Mouse (Mus musculus) G1E (cell line): ENCODE data around the gene Eml1. TPM values are rescaled to one million over a fixed set of nuclear protein-coding genes. Genes with fewer than 3 reads are reported as not detected.

Experiments
- ATAC-seq: 2 replicates; pipeline ENCODE4 v1.8.0; 2016; ENCODE audit warnings: mild to moderate bottlenecking; ENCODE audit not compliant: insufficient number of reproducible peaks, poor library complexity, low FRiP score, severe bottlenecking; ENCODE audit errors: extremely low read depth
- DNase-seq: peaks from one replicate; pipeline ENCODE4 v3.0.0; 2012; ENCODE audit warnings: low spot score
- H3K27me3 ChIP-seq: 2 replicates; pipeline ENCODE4 v1.6.1; 2012; ENCODE audit warnings: mild to moderate bottlenecking, low read length, inconsistent platforms; ENCODE audit not compliant: insufficient read depth
- H3K36me3 ChIP-seq: replicated peaks from 2 replicates; pipeline ENCODE3; 2012; ENCODE audit warnings: mild to moderate bottlenecking, inconsistent platforms
- H3K4me1 ChIP-seq: 2 replicates; pipeline ENCODE4 v1.6.1; 2012; ENCODE audit warnings: low read depth, low read length, inconsistent platforms, mixed read lengths; ENCODE audit not compliant: insufficient read depth
- H3K4me3 ChIP-seq: 2 replicates; pipeline ENCODE4 v1.5.1; 2012; ENCODE audit warnings: low read depth, mild to moderate bottlenecking, inconsistent platforms, low read length, moderate library complexity, mixed read lengths
- H3K9me3 ChIP-seq: replicated peaks from 2 replicates; pipeline ENCODE4 v1.6.1; 2012; ENCODE audit warnings: inconsistent platforms
- CTCF ChIP-seq: IDR thresholded peaks from 2 replicates; pipeline ENCODE4 v1.5.1; 2012; ENCODE audit warnings: low read depth, low read length, inconsistent platforms, mixed read lengths
- GATA1 ChIP-seq: IDR thresholded peaks from 2 replicates; pipeline ENCODE4 v1.6.1; 2012; ENCODE audit warnings: borderline replicate concordance, low read length, inconsistent platforms, mixed read lengths
- GATA2 ChIP-seq: IDR thresholded peaks from 2 replicates; pipeline ENCODE4 v1.6.1; 2012; ENCODE audit warnings: low read depth, low read length, inconsistent platforms, borderline replicate concordance
- POLR2AphosphoS5 ChIP-seq: IDR thresholded peaks from 2 replicates; pipeline ENCODE4 v1.6.1; 2012; ENCODE audit warnings: low read depth, low read length, inconsistent platforms; ENCODE audit not compliant: insufficient replicate concordance
- TAL1 ChIP-seq: conservative IDR thresholded peaks from 2 replicates; pipeline ENCODE4 v1.6.1; 2012; ENCODE audit warnings: low read depth, low read length, inconsistent platforms, mixed read lengths
- polyA plus RNA-seq: library from polyadenylated mRNA; stranded (reverse); fragments of >175 nt; gene quantifications from 2 replicates; pipeline ENCODE4 v1.2.3, GENCODE M21; 2012
- total RNA-seq, 2 experiments: library from RNA; stranded (forward) in 1 of 2; stranded (reverse) in 1 of 2; fragments of 200-1000 nt in 1 of 2; fragments of >200 nt in 1 of 2; fragmentation: Nextera tagmentation in 1 of 2; gene quantifications; 2 replicates each; pipeline ENCODE4 v1.2.3; 2014 to 2017

Gene Eml1
- total and polyA plus RNA-seq, 3 experiments, result 0.05 TPM; not detected in 2

GRCm38 (mm10) chr12:108409100-108409499, 38.3 kb downstream of the Eml1 start:
- no peak for TF ChIP-seq GATA2
- no peak for TF ChIP-seq GATA1
- TF ChIP-seq CTCF, result no peak
- TF ChIP-seq POLR2AphosphoS5, result no peak
- TF ChIP-seq TAL1, result no peak
- ATAC-seq, result no peak
- H3K9me3 ChIP-seq, result peaks cover 89% of the 10 kb centered on the region

GRCm38 (mm10) chr12:108410416-108411208, 39.9 kb downstream of the Eml1 start:
- no peaks in the 10 kb centered on the region for H3K36me3 ChIP-seq
- DNase-seq (no peak), ATAC-seq (no peak)
- H3K27me3 ChIP-seq, result no peaks in the 10 kb centered on the region
- TF ChIP-seq CTCF (no peak), GATA1 (no peak), GATA2 (no peak), TAL1 (no peak), POLR2AphosphoS5 (no peak)
- H3K9me3 ChIP-seq, result peaks cover 88% of the 10 kb centered on the region
- peak overlapping the region; percentile 20; the same call in 1 of the 2 replicates for H3K4me3 ChIP-seq
- no peaks in the 10 kb centered on the region for H3K4me1 ChIP-seq

More at GRCm38 (mm10) chr12:108409100-108409499, 38.3 kb downstream of the Eml1 start:
- Histone ChIP-seq H3K27me3 (no peaks in the 10 kb centered on the region), H3K4me1 (no peaks in the 10 kb centered on the region), H3K36me3 (no peaks in the 10 kb centered on the region), H3K4me3 (no peak overlapping the region)
- DNase-seq, result no peak

GRCm38 (mm10) chr12:108414932-108415331, 44.2 kb downstream of the Eml1 start:
- H3K27me3 ChIP-seq, result no peaks in the 10 kb centered on the region
- ATAC-seq, result no peak
- no peak overlapping the region for H3K4me3 ChIP-seq
- H3K36me3 ChIP-seq, result no peaks in the 10 kb centered on the region
- peaks cover 86% of the 10 kb centered on the region for H3K9me3 ChIP-seq
- TF ChIP-seq TAL1 (no peak), GATA1 (no peak)
- no peak for DNase-seq
- no peaks in the 10 kb centered on the region for H3K4me1 ChIP-seq

- H3K4me3 ChIP-seq, result no peak overlapping the region
Measured at GRCm38 (mm10) chr12:108419570-108419969, 48.8 kb downstream of the Eml1 start.

GRCm38 (mm10) chr12:108421477-108421876, 50.7 kb downstream of the Eml1 start:
- peaks cover 73% of the 10 kb centered on the region for H3K9me3 ChIP-seq
- no peak for ATAC-seq

More at GRCm38 (mm10) chr12:108419570-108419969, 48.8 kb downstream of the Eml1 start:
- no peak for ATAC-seq
- Histone ChIP-seq H3K9me3 (peaks cover 79% of the 10 kb centered on the region), H3K36me3 (no peaks in the 10 kb centered on the region), H3K27me3 (no peaks in the 10 kb centered on the region), H3K4me1 (no peaks in the 10 kb centered on the region)
- DNase-seq, result no peak
- TF ChIP-seq POLR2AphosphoS5 (no peak), TAL1 (no peak), GATA2 (no peak), CTCF (no peak), GATA1 (no peak)

GRCm38 (mm10) chr12:108422495-108422857, 51.7 kb downstream of the Eml1 start:
- TF ChIP-seq GATA1 (no peak), POLR2AphosphoS5 (no peak), GATA2 (no peak), TAL1 (no peak), CTCF (no peak)
- no peak for ATAC-seq
- Histone ChIP-seq H3K9me3 (peaks cover 68% of the 10 kb centered on the region), H3K36me3 (no peaks in the 10 kb centered on the region), H3K4me3 (no peak overlapping the region), H3K27me3 (no peaks in the 10 kb centered on the region), H3K4me1 (no peaks in the 10 kb centered on the region)
- DNase-seq, result no peak

More at GRCm38 (mm10) chr12:108421477-108421876, 50.7 kb downstream of the Eml1 start:
- no peak for DNase-seq
- Histone ChIP-seq H3K36me3 (no peaks in the 10 kb centered on the region), H3K4me1 (no peaks in the 10 kb centered on the region), H3K27me3 (no peaks in the 10 kb centered on the region), H3K4me3 (no peak overlapping the region)
- TF ChIP-seq POLR2AphosphoS5 (no peak), TAL1 (no peak), GATA1 (no peak), GATA2 (no peak), CTCF (no peak)
